Comparison of ENCODE assay signal across 9 mouse cellular contexts in the genomic region with DNA sequence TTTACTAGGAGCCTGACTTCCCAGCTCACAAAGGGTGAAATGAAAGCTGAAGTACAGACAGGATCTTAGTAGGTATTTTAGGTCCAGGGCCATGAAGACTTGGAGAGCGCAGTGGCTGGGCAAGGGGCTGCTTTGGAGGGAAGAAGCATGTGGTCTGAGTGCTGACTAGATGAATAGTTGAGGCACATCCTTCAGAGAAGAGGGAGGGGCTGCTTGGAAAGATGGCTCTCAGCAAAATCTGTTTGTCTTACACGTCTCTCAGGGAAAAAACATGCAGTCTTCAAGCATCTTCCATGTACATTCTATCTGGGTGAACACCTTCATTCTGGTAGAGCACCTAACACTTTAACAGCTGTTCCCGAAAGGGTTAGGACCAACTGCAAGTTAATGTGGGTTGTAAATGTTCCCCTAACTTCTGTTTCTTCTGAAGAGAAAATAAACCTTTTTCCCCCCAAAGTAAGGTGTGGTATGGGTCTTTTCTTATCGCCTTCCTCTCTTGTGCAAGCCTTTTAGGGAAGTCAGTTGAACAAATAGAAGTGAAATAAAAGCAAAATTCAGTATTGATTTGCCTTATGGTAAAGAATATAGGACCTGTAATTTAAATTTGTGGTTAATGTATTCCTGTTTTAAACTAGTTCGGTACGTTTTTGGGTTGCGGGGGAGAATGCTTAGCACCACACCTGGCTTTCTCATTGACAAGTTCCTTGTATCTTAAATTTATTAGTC. TPM values are rescaled to one million over a fixed set of nuclear protein-coding genes. Genes with fewer than 3 reads are reported as not detected.
DNase-seq lines count a peak whose midpoint lies in the region; ATAC-seq and TF ChIP-seq lines count a peak whose summit lies in the region.
"Had no signal": no experiment of that assay in that cellular context is flagged by ENCODE, and none has a peak within 500 bp of the region (broad histone marks: within the 10 kb centered on the region; RNA-seq: fewer than 3 reads in every experiment).

No protein-coding gene starts in this region.

- in situ Hi-C loops in CH12.LX (cut with MboI; ENCODE audit: low pct_ligation_motif_present, low pct_unique_long_range_greater_than_20kb, low sequenced_read_pairs) = no loop called here

- peaks cover 50% of the 10 kb centered on the region for H3K36me3 ChIP-seq in kidney, embryonic 15.5 days
- H3K36me3 ChIP-seq in CH12.LX (replicated peaks in 1 of 2; ENCODE audit: control insufficient read depth in 1 of 2, insufficient read depth in 1 of 2, low read length in 1 of 2) = peaks cover 34 to 63% of the 10 kb centered on the region in 2 experiments
- H3K36me3 ChIP-seq in embryonic facial prominence, embryonic 15.5 days = peaks cover 47% of the 10 kb centered on the region
- peaks cover 58% of the 10 kb centered on the region for H3K36me3 ChIP-seq in liver, embryonic 12.5 days

- ATAC-seq in kidney, embryonic 15.5 days (replicated peaks; ENCODE audit: low FRiP score) = no peak
- ATAC-seq in embryonic facial prominence, embryonic 15.5 days (ENCODE audit: insufficient number of reproducible peaks, low FRiP score, low TSS enrichment, low read depth) = no peak
- ATAC-seq in liver, embryonic 12.5 days = no peak

- peak; percentile 44 for TF ChIP-seq POLR2A in CH12.LX (IDR thresholded peaks at IDR 0.05; ENCODE audit: low read depth, low read length)
- no peak for TF ChIP-seq POLR2A in cerebellum, adult 2 months (IDR thresholded peaks at IDR 0.05; ENCODE audit: borderline replicate concordance, insufficient read depth, low read length)

- H3K27ac ChIP-seq in kidney, embryonic 15.5 days = peak overlapping the region; percentile 41
- peak overlapping the region; percentile 91 for H3K27ac ChIP-seq in CH12.LX (ENCODE audit: insufficient read depth, low read depth)
- H3K27ac ChIP-seq in embryonic facial prominence, embryonic 15.5 days (replicated peaks) = no peak overlapping the region; the same call in 1 of the 2 replicates
- H3K27ac ChIP-seq in liver, embryonic 12.5 days = peak overlapping the region; percentile 85
- no peak overlapping the region for H3K27ac ChIP-seq in cerebellum, adult 2 months (ENCODE audit: insufficient read depth, low read length)
- H3K27ac ChIP-seq: embryonic facial prominence, embryonic 12.5 days had no signal

- peaks cover 78% of the 10 kb centered on the region for H3K4me1 ChIP-seq in kidney, embryonic 15.5 days
- H3K4me1 ChIP-seq in CH12.LX (ENCODE audit: control insufficient read depth in 1 of 2, insufficient read depth in 2 of 2) = peaks cover 15 to 55% of the 10 kb centered on the region in 2 experiments
- H3K4me1 ChIP-seq in embryonic facial prominence, embryonic 15.5 days = peaks cover 58% of the 10 kb centered on the region
- peaks cover 80% of the 10 kb centered on the region for H3K4me1 ChIP-seq in liver, embryonic 12.5 days
- peaks cover 20% of the 10 kb centered on the region for H3K4me1 ChIP-seq in cerebellum, adult 2 months (ENCODE audit: control insufficient read depth, insufficient read depth, low read length)

- 78% methylated on average over 7 of the region's 7 CpGs for WGBS in kidney, embryonic 15.5 days
- 74% methylated on average over 7 of the region's 7 CpGs for WGBS in embryonic facial prominence, embryonic 15.5 days
- 72% methylated on average over 7 of the region's 7 CpGs for WGBS in liver, embryonic 12.5 days (ENCODE audit: insufficient replicate concordance)
- WGBS in cerebellum, adult 2 months = 74% methylated on average over 7 of the region's 7 CpGs

- TF ChIP-seq EP300 in CH12.LX (IDR thresholded peaks at IDR 0.05; ENCODE audit: low read length) = peak; percentile 42; the same call in 1 of the 2 replicates

- H3K9ac ChIP-seq in kidney, embryonic 15.5 days = no peak overlapping the region
- peak overlapping the region; percentile 65 for H3K9ac ChIP-seq in CH12.LX (ENCODE audit: insufficient read depth, low read depth)
- no peak overlapping the region for H3K9ac ChIP-seq in embryonic facial prominence, embryonic 15.5 days
- H3K9ac ChIP-seq in liver, embryonic 12.5 days = peak overlapping the region; percentile 100
- H3K9ac ChIP-seq: embryonic facial prominence, embryonic 12.5 days had no signal

- peak overlapping the region; percentile 79 for H3K4me2 ChIP-seq in kidney, embryonic 15.5 days
- peak overlapping the region; percentile 95 for H3K4me2 ChIP-seq in CH12.LX (ENCODE audit: insufficient read depth, low read depth, poor library complexity, severe bottlenecking)
- no peak overlapping the region; the same call in 1 of the 2 replicates for H3K4me2 ChIP-seq in embryonic facial prominence, embryonic 15.5 days (replicated peaks)
- peak overlapping the region; percentile 85 for H3K4me2 ChIP-seq in liver, embryonic 12.5 days

- dilution Hi-C loops in CH12.LX (cut with MboI; ENCODE audit: extremely low pct_ligation_motif_present, extremely low pct_unique_long_range_greater_than_20kb, low sequenced_read_pairs) = no loop called here

- TF ChIP-seq RAD21 in CH12.LX (IDR thresholded peaks at IDR 0.05; ENCODE audit: low read depth, low read length) = no peak

- H3K4me3 ChIP-seq in kidney, embryonic 15.5 days (replicated peaks) = peak overlapping the region; percentile 21
- peak overlapping the region in 2 of 3 experiments; percentile 91 for H3K4me3 ChIP-seq in CH12.LX (replicated peaks in 1 of 3; ENCODE audit: low read depth in 2 of 3, low read length in 2 of 3, poor library complexity in 1 of 3)
- peak overlapping the region; percentile 15; the same call in 1 of the 2 replicates for H3K4me3 ChIP-seq in embryonic facial prominence, embryonic 15.5 days (replicated peaks)
- H3K4me3 ChIP-seq in liver, embryonic 12.5 days = peak overlapping the region; percentile 100
- H3K4me3 ChIP-seq in cerebellum, adult 2 months (replicated peaks; ENCODE audit: insufficient read depth, low read depth, low read length) = no peak overlapping the region
- H3K4me3 ChIP-seq: embryonic facial prominence, embryonic 12.5 days had no signal

- no peak for TF ChIP-seq CTCF in CH12.LX (conservative IDR thresholded peaks at IDR 0.05 in 1 of 2, IDR thresholded peaks at IDR 0.05 in 1 of 2; ENCODE audit: low read depth in 2 of 2, low read length in 2 of 2)
- TF ChIP-seq CTCF in cerebellum, adult 2 months (IDR thresholded peaks at IDR 0.05; ENCODE audit: borderline replicate concordance, insufficient read depth, low read depth, low read length) = no peak

- no peaks in the 10 kb centered on the region for H3K27me3 ChIP-seq in kidney, embryonic 15.5 days
- H3K27me3 ChIP-seq in CH12.LX (replicated peaks) = no peaks in the 10 kb centered on the region
- no peaks in the 10 kb centered on the region for H3K27me3 ChIP-seq in embryonic facial prominence, embryonic 15.5 days
- H3K27me3 ChIP-seq in liver, embryonic 12.5 days (replicated peaks) = no peaks in the 10 kb centered on the region
- H3K27me3 ChIP-seq in cerebellum, adult 2 months (ENCODE audit: control insufficient read depth, insufficient read depth, low read length) = no peaks in the 10 kb centered on the region
- H3K27me3 ChIP-seq: embryonic facial prominence, embryonic 12.5 days had no signal

- peaks cover 86% of the 10 kb centered on the region for H3K79me2 ChIP-seq in CH12.LX (replicated peaks; ENCODE audit: control insufficient read depth, extremely low read depth, insufficient read depth, poor library complexity, severe bottlenecking)

- no peaks in the 10 kb centered on the region for H3K9me3 ChIP-seq in kidney, embryonic 15.5 days (replicated peaks)
- H3K9me3 ChIP-seq in CH12.LX (replicated peaks; ENCODE audit: low read length) = no peaks in the 10 kb centered on the region
- H3K9me3 ChIP-seq in embryonic facial prominence, embryonic 15.5 days (replicated peaks) = no peaks in the 10 kb centered on the region
- no peaks in the 10 kb centered on the region for H3K9me3 ChIP-seq in liver, embryonic 12.5 days (replicated peaks)
- H3K9me3 ChIP-seq: embryonic facial prominence, embryonic 12.5 days had no signal

- DNase-seq in kidney, adult 11 months = no peak
- DNase-seq in CH12.LX (ENCODE audit: extremely low read depth) = no peak
- no peak for DNase-seq in ovary, adult 18-20 months (ENCODE audit: low spot score)
- no peak for DNase-seq in spleen, postnatal 36 days (ENCODE audit: low spot score in 2 of 2)
- no peak for DNase-seq in cerebellum, adult 2 months

TF ChIP-seq in CH12.LX, 34 proteins besides CTCF, POLR2A, EP300 and RAD21 (continues in another document):
- no peak for TF ChIP-seq SMC3 (IDR thresholded peaks at IDR 0.05; ENCODE audit: low read depth, low read length)
- peak; percentile 63 for TF ChIP-seq ZMIZ1 (IDR thresholded peaks at IDR 0.05; ENCODE audit: low read depth, low read length)
- no peak for TF ChIP-seq ETS1 (conservative IDR thresholded peaks at IDR 0.05; ENCODE audit: low read depth, low read length)
- 0 out of 2 replicates have a peak, but pooled peaks have one; percentile 28 for TF ChIP-seq KAT2A (IDR thresholded peaks at IDR 0.05; ENCODE audit: insufficient replicate concordance, low read length)
- no peak for TF ChIP-seq USF1 (IDR thresholded peaks at IDR 0.05; ENCODE audit: low read depth, low read length)

RNA-seq across cellular contexts. Expression of gene Mcl1, which starts 4.3 kb away (rescaled TPM):
- polyA plus RNA-seq in kidney, embryonic 15.5 days (2015; fragmentation: Nextera tagmentation; extraction: Ambion mirVana) = 51.2 and 54.4 TPM in 2 replicates
- 95.9 and 114 TPM in 2 replicates for total RNA-seq in CH12.LX (2012; rRNA removed)
- total RNA-seq in CH12.LX (2014; rRNA removed) = 223 and 225 TPM in 2 replicates
- 188 and 197 TPM in 2 replicates for polyA plus RNA-seq in CH12.LX (2012; ENCODE audit: insufficient read length, low read depth)
- 51.8 and 55.4 TPM in 2 replicates for polyA plus RNA-seq in embryonic facial prominence, embryonic 15.5 days (2015; fragmentation: Nextera tagmentation; extraction: Ambion mirVana)
- polyA plus RNA-seq in liver, embryonic 12.5 days (2016; fragmentation: Nextera tagmentation; extraction: Ambion mirVana) = 66.5 and 73.8 TPM in 2 replicates
- 43.6 and 45.4 TPM in 2 replicates for polyA plus RNA-seq in cerebellum, adult 2 months (2012; rRNA removed)

RNA-seq across cellular contexts. Expression of gene Adamtsl4, which starts 24.8 kb away (rescaled TPM):
- 4.0 and 6.3 TPM in 2 replicates for polyA plus RNA-seq in kidney, embryonic 15.5 days (2015; fragmentation: Nextera tagmentation; extraction: Ambion mirVana)
- total RNA-seq in CH12.LX (2012; rRNA removed) (0.85 and 1.1 TPM in 2 replicates), CH12.LX (2014; rRNA removed) (not detected in 2 replicates)
- polyA plus RNA-seq in CH12.LX (2012; ENCODE audit: insufficient read length, low read depth) = 0.10 TPM in 1 of 2 replicates, not detected in the other
- 3.8 and 4.2 TPM in 2 replicates for polyA plus RNA-seq in embryonic facial prominence, embryonic 15.5 days (2015; fragmentation: Nextera tagmentation; extraction: Ambion mirVana)
- polyA plus RNA-seq in liver, embryonic 12.5 days (2016; fragmentation: Nextera tagmentation; extraction: Ambion mirVana) = 0.30 and 0.35 TPM in 2 replicates
- polyA plus RNA-seq in cerebellum, adult 2 months (2012; rRNA removed) = 13.5 and 15.9 TPM in 2 replicates

RNA-seq across cellular contexts. Expression of gene Ensa, which starts 38.1 kb away (rescaled TPM):
- 71.1 and 73.2 TPM in 2 replicates for polyA plus RNA-seq in kidney, embryonic 15.5 days (2015; fragmentation: Nextera tagmentation; extraction: Ambion mirVana)
- total RNA-seq in CH12.LX (2012; rRNA removed) (51.5 and 53.9 TPM in 2 replicates), CH12.LX (2014; rRNA removed) (57.8 and 60.8 TPM in 2 replicates)
- polyA plus RNA-seq in CH12.LX (2012; ENCODE audit: insufficient read length, low read depth) = 58.4 and 62.6 TPM in 2 replicates
- 74.8 and 77.9 TPM in 2 replicates for polyA plus RNA-seq in embryonic facial prominence, embryonic 15.5 days (2015; fragmentation: Nextera tagmentation; extraction: Ambion mirVana)
- 42.9 and 45.0 TPM in 2 replicates for polyA plus RNA-seq in liver, embryonic 12.5 days (2016; fragmentation: Nextera tagmentation; extraction: Ambion mirVana)
- 84.5 and 88.8 TPM in 2 replicates for polyA plus RNA-seq in cerebellum, adult 2 months (2012; rRNA removed)

Comparison
In these comparisons a context has a peak if more than half of its experiments do, and no peak if none do; other contexts are left out.
1. H3K27ac ChIP-seq: peak in kidney, embryonic 15.5 days (single experiment), CH12.LX (single experiment) and liver, embryonic 12.5 days (single experiment); none in embryonic facial prominence, embryonic 15.5 days (single experiment) and cerebellum, adult 2 months (single experiment).
2. H3K9ac ChIP-seq: peak in CH12.LX (single experiment) and liver, embryonic 12.5 days (single experiment); none in kidney, embryonic 15.5 days (single experiment) and embryonic facial prominence, embryonic 15.5 days (single experiment).